Mouse (Mus musculus): Measurements from ENCODE around the gene Twnk. TPM values are rescaled to one million over a fixed set of nuclear protein-coding genes. Genes with fewer than 3 reads are reported as not detected.

Gene Twnk
- total and polyA plus RNA-seq, 3 experiments, result 12.4 to 30.1 (median 18.9) TPM

GRCm38 (mm10) chr19:45031780-45032179 is 26.3 kb downstream of the Twnk start (continued):
- TF ChIP-seq UBTF (IDR thresholded peaks at IDR 0.05; ENCODE audit: low read depth, low read length) (no peak), MAFK (IDR thresholded peaks at IDR 0.05; ENCODE audit: insufficient replicate concordance, low read length) (no peak), MXI1 (IDR thresholded peaks at IDR 0.05; ENCODE audit: low read depth, low read length) (0 out of 2 replicates have a peak, but pooled peaks have one; percentile 20), ZC3H11A (IDR thresholded peaks at IDR 0.05; ENCODE audit: low read depth, low read length) (peak; percentile 49), CHD1 (IDR thresholded peaks at IDR 0.05; ENCODE audit: low read depth, low read length) (no peak), ZNF384 (IDR thresholded peaks at IDR 0.05; ENCODE audit: low read depth, low read length) (no peak), PAX5 (IDR thresholded peaks at IDR 0.05; ENCODE audit: low read length) (no peak), GABPA (IDR thresholded peaks at IDR 0.05; ENCODE audit: insufficient replicate concordance, low read depth, low read length) (no peak), NELFE (IDR thresholded peaks at IDR 0.05; ENCODE audit: low read depth, low read length) (no peak; the same call in 1 of the 2 replicates)

DNA sequence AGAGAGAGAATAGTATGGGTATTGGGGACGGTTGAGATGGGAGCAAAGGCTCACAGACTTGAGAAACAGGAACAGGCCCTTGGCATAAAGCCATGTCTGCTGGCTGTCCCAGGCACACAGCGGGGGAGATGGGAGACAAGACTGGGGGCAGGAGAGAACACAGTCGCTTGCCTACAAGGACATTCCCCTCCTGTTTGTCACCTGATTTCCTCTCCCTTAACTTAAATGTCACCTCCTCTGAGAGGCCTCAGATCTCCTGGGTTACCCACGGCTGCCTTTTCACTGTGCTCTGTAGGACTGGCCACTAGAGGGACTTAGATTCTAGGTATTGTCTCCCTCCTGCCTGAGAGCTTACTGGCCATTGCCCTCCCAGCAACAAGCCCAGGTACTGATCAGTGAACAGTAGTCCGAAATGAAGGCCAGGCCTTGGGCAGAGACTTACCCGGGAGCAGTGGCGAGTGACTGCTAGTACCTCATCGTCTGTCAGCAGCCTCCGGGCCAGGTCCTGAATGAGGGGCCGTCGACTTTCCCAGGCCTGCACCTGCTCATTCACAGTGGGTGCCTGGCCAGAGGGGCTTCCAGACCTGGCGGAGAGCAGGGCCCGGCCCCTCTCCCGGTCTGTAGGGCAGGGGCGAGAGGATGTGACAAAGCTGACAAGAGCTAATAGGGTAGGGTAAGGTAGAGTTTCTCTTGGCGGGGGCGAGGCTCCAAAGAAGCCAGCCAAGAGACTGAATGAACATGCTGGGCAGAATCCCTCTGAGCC is 27.3 kb downstream of the Twnk start:
- peaks cover 35% of the 10 kb centered on the region for H3K27me3 ChIP-seq (replicated peaks)
- peaks cover 11 to 17% of the 10 kb centered on the region in 2 experiments for H3K4me1 ChIP-seq (ENCODE audit: control insufficient read depth in 1 of 2, insufficient read depth in 2 of 2)
- in situ Hi-C loops (cut with MboI; ENCODE audit: low pct_ligation_motif_present, low pct_unique_long_range_greater_than_20kb, low sequenced_read_pairs), result loop anchor here (25.0 kb wide), 1 partner anchor 445 kb away; no protein-coding TSS in a partner anchor

DNA sequence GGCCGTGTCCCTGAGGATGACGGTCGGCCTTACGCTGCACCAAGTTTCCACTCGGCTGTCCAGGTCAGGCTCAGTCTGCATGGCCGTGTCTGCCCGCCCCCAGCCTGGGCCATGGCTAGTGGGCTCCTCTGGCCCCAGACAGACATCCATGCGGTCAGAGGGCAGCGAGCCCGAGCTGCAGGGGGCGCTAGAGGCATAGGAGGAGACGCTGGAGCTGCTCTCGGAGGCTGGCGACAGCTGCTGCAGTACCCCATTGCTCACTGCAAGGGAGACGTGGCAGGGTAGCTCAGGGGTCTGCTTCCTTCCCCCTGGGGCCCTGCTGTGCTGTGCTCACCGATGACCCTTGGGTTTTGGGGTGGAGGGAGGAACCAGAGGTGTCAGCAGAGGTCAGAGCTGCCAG is 31.4 kb downstream of the Twnk start:
- DNase-seq (ENCODE audit: extremely low read depth), result no peak
- Histone ChIP-seq H3K36me3 (replicated peaks in 1 of 2; ENCODE audit: control insufficient read depth in 1 of 2, insufficient read depth in 1 of 2, low read length in 1 of 2) (no peaks in the 10 kb centered on the region), H3K27me3 (replicated peaks) (peaks cover 42% of the 10 kb centered on the region), H3K9me3 (replicated peaks; ENCODE audit: low read length) (no peaks in the 10 kb centered on the region), H3K4me1 (ENCODE audit: control insufficient read depth in 1 of 2, insufficient read depth in 2 of 2) (peaks cover 4 to 6% of the 10 kb centered on the region in 2 experiments; a peak in 2 of 4 replicates), H3K4me3 (replicated peaks in 1 of 3; ENCODE audit: low read depth in 2 of 3, low read length in 2 of 3, poor library complexity in 1 of 3) (no peak overlapping the region), H3K4me2 (ENCODE audit: insufficient read depth, low read depth, poor library complexity, severe bottlenecking) (no peak overlapping the region), H3K27ac (ENCODE audit: insufficient read depth, low read depth) (no peak overlapping the region), H3K9ac (ENCODE audit: insufficient read depth, low read depth) (no peak overlapping the region), H3K79me2 (replicated peaks; ENCODE audit: control insufficient read depth, extremely low read depth, insufficient read depth, poor library complexity, severe bottlenecking) (no peaks in the 10 kb centered on the region)
- no peak for TF ChIP-seq TBP (conservative IDR thresholded peaks at IDR 0.05; ENCODE audit: low read depth, low read length)
- no peak for TF ChIP-seq NRF1 (IDR thresholded peaks at IDR 0.05; ENCODE audit: low read depth, low read length)
- no peak for TF ChIP-seq EP300 (IDR thresholded peaks at IDR 0.05; ENCODE audit: low read length)
- no peak for TF ChIP-seq RCOR1 (conservative IDR thresholded peaks at IDR 0.05; ENCODE audit: low read depth, low read length)
- TF ChIP-seq HCFC1 (IDR thresholded peaks at IDR 0.05; ENCODE audit: low read depth, low read length), result no peak
- TF ChIP-seq ETS1 (conservative IDR thresholded peaks at IDR 0.05; ENCODE audit: low read depth, low read length), result no peak
- TF ChIP-seq ZKSCAN1 (IDR thresholded peaks at IDR 0.05; ENCODE audit: borderline replicate concordance, low read depth, low read length), result no peak
- TF ChIP-seq USF1 (IDR thresholded peaks at IDR 0.05; ENCODE audit: low read depth, low read length), result no peak
- TF ChIP-seq RAD21 (IDR thresholded peaks at IDR 0.05; ENCODE audit: low read depth, low read length), result peak; percentile 45
- peak in 1 of 2 experiments; percentile 72; a peak in 2 of 4 replicates for TF ChIP-seq CTCF (conservative IDR thresholded peaks at IDR 0.05 in 1 of 2, IDR thresholded peaks at IDR 0.05 in 1 of 2; ENCODE audit: low read depth in 2 of 2, low read length in 2 of 2)
- TF ChIP-seq SIN3A (IDR thresholded peaks at IDR 0.05; ENCODE audit: low read length), result no peak
- TF ChIP-seq PAX5 (IDR thresholded peaks at IDR 0.05; ENCODE audit: low read length), result no peak
- TF ChIP-seq SMC3 (IDR thresholded peaks at IDR 0.05; ENCODE audit: low read depth, low read length), result peak; percentile 45
- no peak for TF ChIP-seq MYC (IDR thresholded peaks at IDR 0.05; ENCODE audit: low read depth, low read length)
- no peak for TF ChIP-seq E2F4 (IDR thresholded peaks at IDR 0.05; ENCODE audit: insufficient replicate concordance, low read depth, low read length)
- in situ Hi-C loops (cut with MboI; ENCODE audit: low pct_ligation_motif_present, low pct_unique_long_range_greater_than_20kb, low sequenced_read_pairs), result loop anchor here (25.0 kb wide), 1 partner anchor 450 kb away; no protein-coding TSS in a partner anchor
- dilution Hi-C loops (cut with MboI; ENCODE audit: extremely low pct_ligation_motif_present, extremely low pct_unique_long_range_greater_than_20kb, low sequenced_read_pairs), result no loop called here

More for the DNA sequence above, 27.3 kb downstream of the Twnk start:
- H3K9ac ChIP-seq (ENCODE audit: insufficient read depth, low read depth), result no peak overlapping the region
- TF ChIP-seq SMC3 (IDR thresholded peaks at IDR 0.05; ENCODE audit: low read depth, low read length) (peak; percentile 10; the same call in 1 of the 2 replicates), CTCF (conservative IDR thresholded peaks at IDR 0.05 in 1 of 2, IDR thresholded peaks at IDR 0.05 in 1 of 2; ENCODE audit: low read depth in 2 of 2, low read length in 2 of 2) (peak; percentile 47 to 58; a peak in 3 of 4 replicates), JUN (IDR thresholded peaks at IDR 0.05; ENCODE audit: insufficient read depth, low read depth, low read length) (no peak)
- no peaks in the 10 kb centered on the region for H3K79me2 ChIP-seq (replicated peaks; ENCODE audit: control insufficient read depth, extremely low read depth, insufficient read depth, poor library complexity, severe bottlenecking)
- no peaks in the 10 kb centered on the region for H3K36me3 ChIP-seq (replicated peaks in 1 of 2; ENCODE audit: control insufficient read depth in 1 of 2, insufficient read depth in 1 of 2, low read length in 1 of 2)
- dilution Hi-C loops (cut with MboI; ENCODE audit: extremely low pct_ligation_motif_present, extremely low pct_unique_long_range_greater_than_20kb, low sequenced_read_pairs), result no loop called here
- no peak overlapping the region for H3K27ac ChIP-seq (ENCODE audit: insufficient read depth, low read depth)
- no peak for DNase-seq (ENCODE audit: extremely low read depth)
- no peak overlapping the region for H3K4me3 ChIP-seq (replicated peaks in 1 of 3; ENCODE audit: low read depth in 2 of 3, low read length in 2 of 3, poor library complexity in 1 of 3)
- no peaks in the 10 kb centered on the region for H3K9me3 ChIP-seq (replicated peaks; ENCODE audit: low read length)
- no peak overlapping the region for H3K4me2 ChIP-seq (ENCODE audit: insufficient read depth, low read depth, poor library complexity, severe bottlenecking)
